Mouse (Mus musculus) macrophage (primary cell): ENCODE results near the gene Krtap26-1. TPM values are rescaled to one million over a fixed set of nuclear protein-coding genes. Genes with fewer than 3 reads are reported as not detected.

Experiments used
- H3K27ac ChIP-seq: fragments of 350-480 bp; formaldehyde crosslinking; 2 replicates; pipeline ENCODE4 v1.9.0; 2021
- H3K36me3 ChIP-seq: fragments of 350-480 bp; formaldehyde crosslinking; 2 replicates; pipeline ENCODE4 v1.9.0; 2021; ENCODE audit errors: inconsistent target
- H3K4me3 ChIP-seq: fragments of 350-480 bp; formaldehyde crosslinking; 2 replicates; pipeline ENCODE4 v1.9.0; 2021; ENCODE audit errors: inconsistent target
- H3K79me2 ChIP-seq: fragments of 350-480 bp; formaldehyde crosslinking; 2 replicates; pipeline ENCODE4 v1.9.0; 2021; ENCODE audit errors: inconsistent target
- WGBS: methylation state at CpG from one replicate; pipeline ENCODE4 v1.1.7; 2026; ENCODE audit warnings: inconsistent platforms; ENCODE audit not compliant: missing documents; 5-methylcytosine and 5-hydroxymethylcytosine counted together
- polyA plus RNA-seq: library from polyadenylated mRNA; stranded (reverse); fragments of 250-400 nt; gene quantifications from 3 replicates; pipeline ENCODE4 v1.2.4, GENCODE M21; 2018; ENCODE audit warnings: inconsistent platforms

Gene Krtap26-1
- polyA plus RNA-seq, 1 experiment from 2014 or later, result not detected

DNA sequence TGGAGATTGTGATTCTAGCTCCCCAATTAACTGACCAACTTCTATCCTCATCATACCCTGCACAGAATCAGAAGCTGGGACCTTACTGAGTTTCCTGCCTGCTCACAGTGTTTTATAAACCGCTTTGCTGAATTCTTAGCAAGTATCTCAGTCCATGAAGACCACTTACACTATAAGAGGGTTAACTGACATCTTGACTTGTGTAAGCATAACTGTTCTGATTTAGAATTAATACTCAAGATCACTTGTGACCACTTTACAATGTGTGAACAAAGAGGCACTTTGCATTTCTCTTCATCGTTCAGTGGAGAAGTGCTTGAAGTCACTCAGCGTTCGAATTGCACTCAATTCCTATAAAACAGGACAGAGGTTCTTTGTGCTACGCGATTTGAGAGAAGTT, 43.0 kb downstream of the Krtap26-1 start:
- WGBS, result 89% methylated on average over 6 of the region's 6 CpGs
- no peak overlapping the region for H3K27ac ChIP-seq
- no peaks in the 10 kb centered on the region for H3K79me2 ChIP-seq

GRCm38 (mm10) chr16:88602464-88602863, 45.1 kb downstream of the Krtap26-1 start:
- Histone ChIP-seq H3K36me3 (no peaks in the 10 kb centered on the region), H3K4me3 (no peak overlapping the region), H3K27ac (no peak overlapping the region), H3K79me2 (no peaks in the 10 kb centered on the region)
- WGBS, result no CpG with 5 or more reads among the region's 1 CpGs

More for the DNA sequence above, 43.0 kb downstream of the Krtap26-1 start:
- no peak overlapping the region for H3K4me3 ChIP-seq
- no peaks in the 10 kb centered on the region for H3K36me3 ChIP-seq

DNA sequence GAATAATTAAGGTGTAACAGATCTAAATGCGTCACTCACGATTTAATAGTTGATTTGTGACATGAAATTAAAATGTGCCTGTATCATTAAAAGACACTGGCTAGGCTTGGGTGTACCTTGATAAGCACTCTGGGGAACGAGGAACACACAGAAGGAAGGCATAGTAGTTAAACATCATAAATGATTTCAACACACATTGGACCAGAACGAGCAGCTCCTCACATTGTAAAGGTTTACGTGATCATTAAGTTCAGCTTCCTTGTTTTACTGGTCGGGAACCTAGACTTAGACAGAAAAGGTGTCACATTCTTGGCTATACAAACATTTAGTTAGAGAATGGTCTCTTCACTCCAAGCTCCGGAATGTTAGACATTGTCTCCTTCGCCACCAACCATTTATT, 47.3 kb downstream of the Krtap26-1 start:
- H3K79me2 ChIP-seq, result no peaks in the 10 kb centered on the region
- no peaks in the 10 kb centered on the region for H3K36me3 ChIP-seq
- 74% methylated on average over 8 of the region's 8 CpGs for WGBS
- H3K4me3 ChIP-seq, result no peak overlapping the region
- no peak overlapping the region for H3K27ac ChIP-seq

DNA sequence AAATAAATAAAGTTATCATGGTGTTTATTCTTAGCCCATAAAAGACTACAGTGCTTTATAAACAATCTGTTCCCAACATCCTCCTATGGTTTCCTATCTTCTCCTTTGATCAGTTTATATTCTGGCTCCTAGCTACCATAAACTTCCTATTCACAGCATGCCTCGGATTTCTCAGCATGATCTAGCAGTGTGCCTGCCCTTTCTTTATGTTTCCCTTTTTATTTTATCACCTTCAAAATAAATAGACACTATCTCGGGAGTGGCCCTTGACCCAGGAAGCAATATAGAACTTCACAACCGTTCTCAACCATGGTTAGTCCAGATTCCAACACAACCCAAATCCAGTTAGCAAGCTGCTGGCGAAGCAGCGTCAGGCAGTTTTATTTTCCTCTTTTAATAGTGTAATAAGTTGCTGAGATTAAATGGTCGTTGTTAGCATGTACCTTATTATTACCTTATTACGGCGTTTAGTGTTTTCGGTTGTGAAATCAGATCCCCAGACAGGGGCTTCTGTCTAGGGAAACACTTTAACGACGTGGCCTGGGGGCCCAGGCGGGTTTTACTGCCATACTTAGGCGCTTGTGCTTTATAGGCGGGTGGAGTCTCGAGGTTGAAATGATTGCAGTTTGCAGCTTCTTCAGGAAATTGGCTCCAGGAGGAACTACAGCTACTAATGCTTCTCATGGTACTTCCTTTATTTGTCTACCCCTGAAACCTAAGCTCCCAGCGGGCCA, 47.9 kb downstream of the Krtap26-1 start:
- Histone ChIP-seq H3K4me3 (no peak overlapping the region), H3K27ac (no peak overlapping the region), H3K36me3 (no peaks in the 10 kb centered on the region), H3K79me2 (no peaks in the 10 kb centered on the region)
- 18% methylated on average over 16 of the region's 16 CpGs for WGBS

Other genes starting within 250 kb of the Krtap26-1 start
- not detected in 3 replicates for gene Cldn17, start 140.8 kb downstream of the Krtap26-1 start, polyA plus RNA-seq
- not detected in 3 replicates for gene Cldn8, start 84.6 kb downstream of the Krtap26-1 start, polyA plus RNA-seq
- gene Krtap24-1, start 35.5 kb downstream of the Krtap26-1 start, polyA plus RNA-seq, result not detected in 3 replicates
- not detected in 3 replicates for gene 2310079G19Rik, start 20.1 kb downstream of the Krtap26-1 start, polyA plus RNA-seq
- gene Krtap27-1, start 23.9 kb upstream of the Krtap26-1 start, polyA plus RNA-seq, result not detected in 3 replicates
- gene 2310061N02Rik, start 60.2 kb upstream of the Krtap26-1 start, polyA plus RNA-seq, result not detected in 3 replicates
- gene Krtap13-1, start 81.1 kb upstream of the Krtap26-1 start, polyA plus RNA-seq, result not detected in 3 replicates
- gene Krtap13, start 103.8 kb upstream of the Krtap26-1 start, polyA plus RNA-seq, result not detected in 3 replicates
- not detected in 3 replicates for gene 2310034C09Rik, start 111.1 kb upstream of the Krtap26-1 start, polyA plus RNA-seq
- gene 2310057N15Rik, start 126.4 kb upstream of the Krtap26-1 start, polyA plus RNA-seq, result not detected in 3 replicates
- not detected in 3 replicates for gene Gm5965, start 130.1 kb upstream of the Krtap26-1 start, polyA plus RNA-seq
- not detected in 3 replicates for gene Gm20741, start 164.4 kb upstream of the Krtap26-1 start, polyA plus RNA-seq
- gene Krtap15, start 172.4 kb upstream of the Krtap26-1 start, polyA plus RNA-seq, result not detected in 3 replicates
- gene Krtap14, start 178.3 kb upstream of the Krtap26-1 start, polyA plus RNA-seq, result not detected in 3 replicates
- gene Krtap19-1, start 221.6 kb upstream of the Krtap26-1 start, polyA plus RNA-seq, result not detected in 3 replicates
- not detected in 3 replicates for gene Krtap19-2, start 226.5 kb upstream of the Krtap26-1 start, polyA plus RNA-seq
- not detected in 3 replicates for gene Krtap19-3, start 230.2 kb upstream of the Krtap26-1 start, polyA plus RNA-seq
- not detected in 3 replicates for gene Krtap19-4, start 237.3 kb upstream of the Krtap26-1 start, polyA plus RNA-seq
- not detected in 3 replicates for gene Krtap19-5, start 248.7 kb upstream of the Krtap26-1 start, polyA plus RNA-seq